Mouse (Mus musculus) embryonic stem cell, embryonic (primary cell): Measurements from ENCODE around the gene Arhgap18.

Experiments
- CTCF ChIA-PET, 4 experiments: fragments of 300-600 bp in 2 of 4; fragments of 350-600 bp in 2 of 4; sonication (Branson Sonifier 250); formaldehyde crosslinking; loops; one replicate each; lab custom pipeline; 2022; ENCODE audit warnings: inconsistent platforms in 2 of 4; lab: Charles Lee
- POLR2A ChIA-PET, 4 experiments: fragments of 300-600 bp in 2 of 4; fragments of 350-600 bp in 2 of 4; sonication (Branson Sonifier 250); formaldehyde crosslinking; loops; one replicate each; lab custom pipeline; 2022; ENCODE audit warnings: antibody characterized with exemption in 4 of 4, inconsistent platforms in 1 of 4; lab: Charles Lee

Arhgap18 gene

GRCm38 (mm10) chr10:26752929-26753567, at the start of gene Arhgap18:
Arhgap18 (plus strand) TSS chr10:26753421.
- ChIA-PET POLR2A (interaction anchor here in 3 of 4 experiments (0.6 to 1.2 kb wide), 4 partner anchors 19 to 171 kb away, joined by 3 to 4 read pairs (median 4); no protein-coding TSS in a partner anchor), CTCF (interaction anchor here (0.6 to 1.5 kb wide), 20 partner anchors 10 to 502 kb away, joined by 3 to 14 read pairs (median 4); no protein-coding TSS in a partner anchor)

DNA sequence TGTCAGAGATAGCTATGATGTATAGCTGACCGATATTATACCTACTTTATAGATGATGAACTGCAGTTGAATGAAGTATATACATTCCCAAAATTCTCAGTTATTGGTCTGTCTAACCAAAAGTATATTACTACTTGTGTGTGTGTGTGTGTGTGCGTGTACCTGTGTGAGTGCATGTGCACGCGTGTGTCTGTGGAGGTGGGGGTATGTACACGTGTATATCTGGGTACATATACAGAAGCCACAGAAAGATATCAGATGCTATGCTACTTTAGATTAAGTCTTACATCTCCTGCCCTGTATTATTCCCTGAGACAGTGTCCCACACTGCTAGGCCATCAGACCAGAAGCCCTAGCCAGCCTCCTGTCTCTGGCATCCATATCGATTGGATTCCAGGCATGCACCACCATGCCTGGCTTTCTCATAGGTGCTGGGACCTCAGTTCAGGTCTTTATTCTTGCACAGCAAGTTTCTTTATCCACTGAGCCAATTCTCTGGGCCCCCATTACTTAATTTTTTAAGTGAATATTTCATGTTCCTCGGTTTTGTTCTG, 42.7 kb upstream of the Arhgap18 start:
- ChIA-PET POLR2A (interaction anchor here in 2 of 4 experiments (0.7 to 1.1 kb wide), 2 partner anchors 9 to 14 kb away, joined by 3 to 4 read pairs; no protein-coding TSS in a partner anchor), CTCF (interaction anchor here in 1 of 4 experiments (0.6 kb wide), 1 partner anchor 20 kb away, joined by 3 read pairs; no protein-coding TSS in a partner anchor)

DNA sequence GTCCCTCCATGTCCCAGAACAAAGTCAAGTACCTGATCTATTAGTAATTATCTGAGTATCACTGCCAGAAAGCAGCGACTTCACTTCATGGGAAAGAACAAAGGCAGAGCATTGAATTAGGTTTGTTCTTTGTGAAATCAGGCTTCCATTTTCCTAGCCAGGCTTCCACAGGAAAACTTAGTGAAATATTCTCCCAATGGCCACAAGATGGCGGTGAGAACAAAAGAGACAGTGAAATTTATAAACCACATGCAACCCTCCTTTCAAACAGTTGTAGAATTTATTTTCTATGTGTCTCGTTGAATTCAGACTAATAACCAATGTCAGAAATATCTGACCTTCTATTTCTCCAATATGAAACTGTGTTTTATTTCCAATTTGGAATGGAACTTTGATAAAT, 42.2 kb upstream of the Arhgap18 start:
- CTCF ChIA-PET, result interaction anchor here in 2 of 4 experiments (0.7 to 1.6 kb wide), 2 partner anchors 9 to 11 kb away, joined by 3 to 5 read pairs; no protein-coding TSS in a partner anchor

GRCm38 (mm10) chr10:26713986-26714385, 39.2 kb upstream of the Arhgap18 start:
- CTCF ChIA-PET, result interaction anchor here in 1 of 4 experiments (0.5 kb wide), 1 partner anchor 359 kb away, joined by 4 read pairs; no protein-coding TSS in a partner anchor
- POLR2A ChIA-PET, result no interaction called here

More for the DNA sequence above, 42.2 kb upstream of the Arhgap18 start:
- POLR2A ChIA-PET, result no interaction called here

DNA sequence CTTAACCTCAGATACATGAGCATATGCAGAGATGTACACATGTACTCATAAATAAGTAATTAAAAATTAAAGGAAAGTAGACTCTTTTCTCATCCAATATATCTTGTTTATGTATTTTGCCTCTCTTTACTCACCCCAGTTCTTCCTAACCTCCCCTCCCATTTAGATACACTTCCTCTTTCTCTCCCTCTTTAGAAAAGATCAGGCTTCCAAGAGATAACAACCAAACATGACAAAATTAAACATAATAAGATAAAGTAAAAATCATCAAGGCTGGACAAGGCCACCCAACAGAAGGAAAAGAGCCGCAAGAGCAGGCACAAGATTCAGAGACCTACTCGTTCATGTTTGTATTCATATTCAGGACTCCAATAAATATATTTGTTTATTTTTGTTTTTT, 28.5 kb upstream of the Arhgap18 start:
- ChIA-PET POLR2A (interaction anchor here in 1 of 4 experiments (1.4 kb wide), 1 partner anchor 15 kb away, joined by 3 read pairs; no protein-coding TSS in a partner anchor), CTCF (no interaction called here)

- ChIA-PET CTCF (no interaction called here), POLR2A (no interaction called here)
Measured at GRCm38 (mm10) chr10:26725255-26725654, 28.0 kb upstream of the Arhgap18 start.

DNA sequence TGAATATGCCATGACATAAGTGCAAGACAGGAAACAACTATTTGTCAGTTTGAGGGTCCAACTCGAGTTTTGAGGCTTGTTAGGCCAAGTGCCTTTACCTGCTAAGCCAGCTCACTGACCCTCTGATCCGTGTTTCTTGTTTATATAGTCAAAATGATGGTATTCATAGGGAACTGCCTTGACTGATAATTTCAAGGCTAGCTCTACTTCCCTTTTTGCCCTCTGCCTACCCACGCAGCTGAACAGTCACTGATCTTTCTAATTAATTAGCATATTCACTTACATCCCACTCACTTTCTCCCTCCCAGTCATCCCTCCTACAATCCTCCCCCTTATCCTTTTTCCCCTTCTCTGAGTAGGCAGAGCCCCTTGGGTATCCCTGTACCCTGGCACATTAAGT, 2.4 kb upstream of the Arhgap18 start:
- ChIA-PET CTCF (interaction anchor here in 1 of 4 experiments (0.6 kb wide), 1 partner anchor 94 kb away, joined by 3 read pairs; no protein-coding TSS in a partner anchor), POLR2A (no interaction called here)

GRCm38 (mm10) chr10:26752064-26752928, 925 bp upstream of the Arhgap18 start:
- POLR2A ChIA-PET, result interaction anchor here in 2 of 4 experiments (1.2 kb wide), 2 partner anchors 20 to 21 kb away, joined by 3 read pairs; no protein-coding TSS in a partner anchor

GRCm38 (mm10) chr10:26754006-26754405, 785 bp downstream of the Arhgap18 start:
- ChIA-PET POLR2A (no interaction called here), CTCF (no interaction called here)

More at GRCm38 (mm10) chr10:26752064-26752928, 925 bp upstream of the Arhgap18 start:
- CTCF ChIA-PET, result interaction anchor here (0.6 to 1.5 kb wide), 16 partner anchors 9 to 501 kb away, joined by 3 to 14 read pairs (median 3); no protein-coding TSS in a partner anchor

DNA sequence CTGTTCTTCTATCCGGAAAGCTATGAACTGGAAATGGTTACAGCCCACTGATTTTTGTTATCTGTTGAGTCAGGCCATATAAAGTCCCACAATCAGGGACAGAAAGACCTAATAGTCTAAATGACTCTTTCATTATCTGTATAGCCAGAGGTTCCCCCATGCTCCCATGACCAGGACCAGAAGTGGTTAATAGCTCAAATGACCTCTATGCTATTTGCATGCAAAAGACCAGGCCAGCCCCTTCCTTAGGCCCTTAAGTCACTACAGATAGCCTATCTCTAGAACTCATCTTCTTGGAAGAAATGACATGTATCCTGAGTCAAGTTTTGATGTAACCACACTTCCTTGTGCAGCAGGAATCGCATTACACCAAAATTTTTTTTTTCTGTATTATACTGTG, 4.0 kb downstream of the Arhgap18 start:
- POLR2A ChIA-PET, result no interaction called here
- CTCF ChIA-PET, result no interaction called here

DNA sequence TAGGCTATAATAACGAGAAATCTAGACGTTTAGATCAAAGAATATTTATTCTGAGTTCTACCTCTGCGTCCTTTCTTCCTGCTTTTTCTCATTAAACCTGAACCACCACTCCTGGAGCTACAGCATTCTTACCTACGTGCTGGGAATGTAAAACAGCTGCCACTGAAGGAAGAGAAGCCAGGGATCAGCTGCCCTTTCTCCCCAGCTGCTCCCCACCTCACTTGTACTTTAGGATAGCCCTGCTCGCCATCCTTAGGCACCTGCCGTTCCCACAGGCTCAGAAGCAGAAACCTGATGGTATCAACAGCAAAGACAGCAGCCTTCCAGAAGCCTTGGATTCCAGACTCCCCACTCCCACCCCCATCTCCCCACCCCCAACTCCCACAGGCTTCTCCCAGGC, 6.2 kb downstream of the Arhgap18 start:
- CTCF ChIA-PET, result no interaction called here

DNA sequence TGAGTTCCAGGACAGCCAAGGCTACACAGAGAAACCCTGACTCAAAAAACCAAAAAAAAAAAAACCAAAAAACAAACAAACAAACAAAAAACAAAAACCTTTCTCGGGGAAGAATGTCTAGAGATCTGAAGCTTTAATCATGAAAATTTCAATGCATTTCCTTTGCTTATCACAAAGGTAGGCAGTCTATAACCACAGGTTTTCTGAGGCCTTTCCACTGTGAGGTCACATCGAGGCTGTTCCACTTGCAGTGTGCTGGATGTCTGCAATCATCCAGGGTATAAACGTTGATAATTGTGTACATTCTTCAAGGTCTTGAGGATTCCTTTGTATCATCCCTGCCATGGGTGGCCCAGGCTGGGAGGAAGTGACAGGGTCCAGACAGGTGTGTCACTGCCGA, 7.9 kb downstream of the Arhgap18 start:
- ChIA-PET POLR2A (no interaction called here), CTCF (no interaction called here)

More for the DNA sequence above, 6.2 kb downstream of the Arhgap18 start:
- POLR2A ChIA-PET, result no interaction called here

- POLR2A ChIA-PET, result interaction anchor here in 1 of 4 experiments (0.6 kb wide), 1 partner anchor 239 kb away, joined by 3 read pairs; no protein-coding TSS in a partner anchor
- CTCF ChIA-PET, result interaction anchor here in 2 of 4 experiments (0.5 to 0.7 kb wide), 2 partner anchors 123 to 429 kb away, joined by 3 to 5 read pairs; no protein-coding TSS in a partner anchor
Measured at GRCm38 (mm10) chr10:26761991-26762903, 9.0 kb downstream of the Arhgap18 start.

DNA sequence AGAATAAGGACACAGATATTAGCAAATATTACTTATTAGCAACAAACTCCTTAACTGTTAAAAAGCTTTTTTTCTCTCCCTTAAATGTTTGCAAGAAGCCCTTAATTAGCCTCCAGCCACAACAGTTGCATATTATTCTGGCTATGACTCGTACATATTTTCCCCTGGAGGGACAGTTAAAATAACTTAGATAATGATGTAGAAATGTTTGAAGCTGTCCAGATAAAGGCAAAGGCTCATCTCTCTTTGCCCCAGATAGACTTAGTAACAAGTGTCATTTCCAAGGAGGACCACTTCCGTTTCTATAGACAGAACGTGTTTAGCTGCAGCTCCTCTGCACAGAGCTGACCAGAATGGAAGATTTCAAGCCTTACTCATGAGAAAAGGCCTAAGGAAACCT, 14.0 kb downstream of the Arhgap18 start:
- ChIA-PET CTCF (no interaction called here), POLR2A (no interaction called here)

- POLR2A ChIA-PET, result no interaction called here
Measured at GRCm38 (mm10) chr10:26768943-26769342, 15.7 kb downstream of the Arhgap18 start.

DNA sequence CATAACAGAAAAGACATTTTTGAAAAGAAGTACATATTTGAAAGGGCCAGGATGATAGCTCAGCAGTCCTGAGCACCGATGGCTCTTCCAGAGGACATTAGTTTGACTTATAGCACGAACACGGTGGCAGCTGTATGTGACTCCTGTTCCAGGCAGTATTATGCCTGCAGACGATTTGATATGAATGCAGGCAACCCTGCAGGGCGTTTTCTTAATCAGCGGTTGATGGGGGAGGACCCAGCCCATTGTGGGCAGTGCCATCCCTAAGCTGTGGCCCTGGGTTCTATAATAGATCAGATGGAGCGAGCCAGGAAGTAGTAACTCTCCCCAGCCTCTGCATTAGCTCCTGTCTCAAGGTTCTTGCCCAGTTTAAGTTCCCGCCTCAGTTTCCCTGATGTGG, 16.8 kb downstream of the Arhgap18 start:
- POLR2A ChIA-PET, result no interaction called here
- CTCF ChIA-PET, result interaction anchor here in 1 of 4 experiments (0.6 kb wide), 1 partner anchor 847 kb away, joined by 3 read pairs; no protein-coding TSS in a partner anchor

More at GRCm38 (mm10) chr10:26768943-26769342, 15.7 kb downstream of the Arhgap18 start:
- CTCF ChIA-PET, result interaction anchor here in 1 of 4 experiments (0.5 kb wide), 1 partner anchor 37 kb away, joined by 3 read pairs; no protein-coding TSS in a partner anchor

DNA sequence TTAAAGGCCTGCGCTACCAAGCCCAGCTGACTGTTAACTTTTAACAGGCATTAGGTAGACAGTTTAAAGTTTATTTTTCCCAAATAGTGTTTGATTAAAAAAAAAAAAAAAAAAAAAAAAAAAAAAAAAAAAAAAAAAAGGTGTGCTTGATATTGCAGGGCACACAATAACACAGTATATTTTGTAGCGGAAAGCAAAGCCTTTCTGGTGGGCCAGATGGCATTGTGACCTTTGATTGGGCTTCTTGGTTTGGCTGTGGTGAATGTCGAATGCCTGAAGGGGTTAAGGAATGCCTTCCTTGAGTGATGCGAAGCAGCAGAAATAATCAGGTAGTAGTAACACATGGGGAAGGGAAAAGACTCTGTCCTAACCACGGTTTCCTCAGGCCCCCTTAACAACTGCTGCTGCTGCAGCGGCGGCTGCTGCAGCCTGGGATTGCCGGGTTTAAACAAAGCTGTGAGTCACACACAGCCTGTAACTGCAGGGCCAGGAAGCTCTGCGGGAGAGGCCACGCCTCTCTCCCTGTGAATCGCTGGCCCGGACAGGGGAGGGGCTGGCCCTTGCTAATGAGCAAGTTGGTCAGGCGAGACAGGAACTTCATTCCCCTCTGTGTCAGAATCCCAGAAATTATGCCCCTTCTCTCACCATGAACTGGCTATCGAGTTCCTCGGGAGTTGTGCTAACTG, 18.9 kb downstream of the Arhgap18 start:
- ChIA-PET POLR2A (interaction anchor here in 1 of 4 experiments (1.0 kb wide), 2 partner anchors 19 to 813 kb away, joined by 3 read pairs; partner anchors contain the start of gene Arhgap18), CTCF (interaction anchor here in 3 of 4 experiments (1.0 to 1.5 kb wide), 3 partner anchors 19 kb away, joined by 3 to 13 read pairs (median 5); partner anchors contain the start of gene Arhgap18 (in 2 of the 3))
